Mouse (Mus musculus) C2C12 (cell line): ENCODE results near the gene Inafm1.

Source experiments
- CEBPB ChIP-seq: IDR thresholded peaks from one replicate; pipeline ENCODE4 v1.6.1; 2011; ENCODE audit warnings: low read depth, mild to moderate bottlenecking, control low read depth, moderate library complexity
- CTCF ChIP-seq: IDR thresholded peaks from one replicate; pipeline ENCODE4 v1.5.1; 2011; ENCODE audit not compliant: control insufficient read depth, insufficient read depth, insufficient read length
- FOSL1 ChIP-seq: IDR thresholded peaks from one replicate; pipeline ENCODE4 v1.8.0; 2011; ENCODE audit warnings: mild to moderate bottlenecking, low read length; ENCODE audit not compliant: poor library complexity, insufficient read depth, severe bottlenecking
- MAX ChIP-seq: IDR thresholded peaks from one replicate; pipeline ENCODE4 v1.6.1; 2011; ENCODE audit warnings: mild to moderate bottlenecking, control low read depth
- MYOD1 ChIP-seq: IDR thresholded peaks from one replicate; pipeline ENCODE4 v1.6.1; 2011; ENCODE audit warnings: low read depth; ENCODE audit not compliant: control insufficient read depth, insufficient read length
- MYOG ChIP-seq: IDR thresholded peaks from one replicate; pipeline ENCODE4 v1.6.1; 2011; ENCODE audit not compliant: control insufficient read depth, insufficient read length; ENCODE audit errors: extremely low read depth
- USF1 ChIP-seq: IDR thresholded peaks from one replicate; pipeline ENCODE4 v1.6.1; 2011; ENCODE audit warnings: low read depth, mild to moderate bottlenecking, control low read depth, moderate library complexity

- TF ChIP-seq MYOD1 (no peak), CTCF (no peak), MAX (no peak), USF1 (no peak), FOSL1 (no peak), CEBPB (no peak), MYOG (no peak)
Observed at GRCm38 (mm10) chr7:16296146-16296545, 22.7 kb upstream of the Inafm1 start.
